Mouse (Mus musculus) thymus, postnatal 0 days (tissue): ENCODE results near the gene Gm8882. TPM values are rescaled to one million over a fixed set of nuclear protein-coding genes. Genes with fewer than 3 reads are reported as not detected.
"Not testable (repeated sequence)": the region's sequence is repeated elsewhere in the genome, so short reads cannot be mapped to it uniquely, and the experiment has no call there.

Experiments used
- DNase-seq: peaks from one replicate; pipeline ENCODE4 v3.0.0-alpha.2; 2015; ENCODE audit warnings: low spot score
- polyA plus RNA-seq: library from polyadenylated mRNA; unstranded; fragments of >200 nt; fragmentation: Nextera tagmentation; extraction: Ambion mirVana; gene quantifications from 2 replicates; pipeline ENCODE4 v1.2.1, GENCODE M21; 2015

The Gm8882 gene
- not detected in 2 replicates for polyA plus RNA-seq

DNA sequence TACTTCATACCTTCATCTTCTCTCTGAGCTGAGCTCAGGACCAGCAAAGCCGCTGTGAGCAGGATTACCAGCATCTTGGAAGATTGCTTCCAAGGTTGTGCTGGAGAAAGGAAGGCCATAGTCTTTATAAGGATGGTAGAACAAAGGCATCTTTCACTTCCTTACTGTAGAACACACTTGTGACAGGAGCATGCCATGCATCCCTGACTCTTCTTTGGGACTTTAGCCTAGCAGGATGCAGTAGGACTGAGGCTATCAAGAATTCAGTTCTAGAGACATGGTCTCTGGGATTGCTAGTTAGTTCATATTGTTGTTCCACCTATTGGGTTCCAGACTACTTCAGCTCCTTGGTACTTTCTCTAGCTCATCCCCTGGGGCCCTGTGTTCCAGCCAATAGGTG, at the start of gene Gm8882:
Gm8882 (minus strand) TSS at position 101 of the 400 bp plus-strand sequence.
- DNase-seq, result not testable (repeated sequence)

DNA sequence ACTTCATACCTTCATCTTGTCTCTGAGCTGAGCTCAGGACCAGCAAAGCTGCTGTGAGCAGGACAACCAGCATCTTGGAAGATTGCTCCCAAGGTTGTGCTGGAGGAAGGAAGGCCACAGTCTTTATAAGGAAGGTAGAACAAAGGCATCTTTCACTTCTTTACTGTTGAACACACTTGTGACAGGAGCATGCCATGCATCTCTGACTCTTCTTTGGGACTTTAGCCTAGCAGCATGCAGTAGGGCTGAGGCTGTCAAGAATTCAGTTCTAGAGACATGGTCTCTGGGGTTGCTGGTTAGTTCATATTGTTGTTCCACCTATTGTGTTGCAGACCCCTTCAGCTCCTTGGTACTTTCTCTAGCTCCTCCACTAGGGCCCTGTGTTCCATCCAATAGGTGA, 49.3 kb downstream of the Gm8882 start, which contains the start of gene Prpmp5:
Prpmp5 (minus strand) TSS at position 101 of the 400 bp plus-strand sequence.
- DNase-seq, result not testable (repeated sequence)

Other genes starting within 250 kb of the Gm8882 start
- gene Prb1, start 153.6 kb downstream of the Gm8882 start, polyA plus RNA-seq, result not detected in 2 replicates
- not detected in 2 replicates for gene Prpmp5, start 49.4 kb downstream of the Gm8882 start, polyA plus RNA-seq
- not detected in 2 replicates for gene Prh1, start 205.7 kb upstream of the Gm8882 start, polyA plus RNA-seq
- not detected in 2 replicates for gene Prp2, start 231.8 kb upstream of the Gm8882 start, polyA plus RNA-seq